Mouse (Mus musculus) kidney, postnatal 36 days (tissue): Measurements from ENCODE around the gene Sult2a7.

Source experiments
- DNase-seq, 2 experiments: peaks; one replicate each; pipeline ENCODE4 v3.0.0; 2021 to 2022; ENCODE audit warnings: mixed read lengths in 2 of 2

Sult2a7 gene

DNA sequence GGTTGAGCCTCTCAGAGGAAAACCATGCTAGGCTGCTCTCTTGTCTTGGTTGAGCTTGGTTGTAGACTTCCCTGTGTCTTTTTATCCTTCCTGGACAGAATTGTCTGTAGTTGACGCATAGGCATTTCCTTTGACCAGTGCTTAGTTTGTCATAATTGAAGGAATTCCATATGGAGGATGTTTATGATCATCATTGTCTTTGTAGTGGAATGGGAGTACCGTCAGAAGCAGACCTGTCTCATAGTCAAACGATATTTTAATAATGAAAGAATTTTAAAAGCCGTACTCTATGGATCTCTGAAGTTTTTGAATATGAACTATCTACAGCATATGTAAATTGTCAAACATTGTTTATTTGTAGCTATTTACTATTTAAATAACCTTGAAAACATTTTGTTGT is at the start of gene Sult2a7:
Gene Sult2a7, minus strand, starts transcription at position 101 of the 400 bp plus-strand sequence.
- no peak for DNase-seq

DNA sequence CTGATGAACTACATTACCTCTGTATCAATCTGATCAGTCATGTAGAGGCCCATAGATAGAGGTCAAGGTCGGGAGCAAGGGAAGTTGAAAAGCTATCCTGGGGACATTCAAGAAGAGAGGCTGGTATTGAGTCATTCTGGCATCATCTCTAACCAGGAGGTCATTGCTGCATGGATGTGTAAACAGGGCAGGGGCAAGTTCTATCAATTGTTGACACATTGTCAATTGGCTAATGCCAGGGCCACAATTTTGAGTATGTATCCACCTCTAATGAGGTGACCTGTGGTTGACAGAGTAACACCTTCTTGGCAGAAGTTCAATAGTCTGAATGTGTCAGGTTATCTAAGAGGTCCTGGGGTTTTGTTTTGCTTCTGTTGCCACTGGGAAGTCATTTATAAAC is 31.2 kb upstream of the Sult2a7 start:
- no peak for DNase-seq

- no peak for DNase-seq
Observed at GRCm38 (mm10) chr7:14522636-14523035, 28.6 kb upstream of the Sult2a7 start.

- DNase-seq, result no peak
Observed at GRCm38 (mm10) chr7:14518301-14518700, 24.3 kb upstream of the Sult2a7 start.

- no peak for DNase-seq
Observed at GRCm38 (mm10) chr7:14492886-14493285, 1.1 kb downstream of the Sult2a7 start.

- no peak for DNase-seq
Observed at GRCm38 (mm10) chr7:14446534-14446933, 47.5 kb downstream of the Sult2a7 start, which contains the start of gene Sult2a8. TSS of gene Sult2a8 (minus strand) at chr7:14446769.

GRCm38 (mm10) chr7:14439581-14439980 is 54.4 kb downstream of the Sult2a7 start:
- no peak for DNase-seq

DNA sequence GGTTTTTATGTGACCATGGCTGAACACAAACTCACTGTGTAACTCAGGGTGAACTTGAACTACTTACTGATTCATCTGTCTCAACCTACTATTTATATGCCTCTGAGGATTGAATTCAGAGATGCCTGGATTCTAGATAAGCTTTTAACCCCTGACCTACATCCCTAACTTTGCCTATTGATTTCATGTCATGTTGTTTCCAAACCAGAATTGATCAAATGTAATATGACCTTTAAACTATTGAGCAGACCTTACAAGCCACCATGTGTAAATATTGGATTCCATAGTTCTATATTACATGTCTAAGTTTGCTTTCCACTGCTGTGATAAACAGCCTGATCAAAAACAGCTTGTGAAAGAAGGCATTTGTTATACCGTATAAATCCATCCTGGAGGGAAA is 55.5 kb downstream of the Sult2a7 start:
- no peak for DNase-seq

DNA sequence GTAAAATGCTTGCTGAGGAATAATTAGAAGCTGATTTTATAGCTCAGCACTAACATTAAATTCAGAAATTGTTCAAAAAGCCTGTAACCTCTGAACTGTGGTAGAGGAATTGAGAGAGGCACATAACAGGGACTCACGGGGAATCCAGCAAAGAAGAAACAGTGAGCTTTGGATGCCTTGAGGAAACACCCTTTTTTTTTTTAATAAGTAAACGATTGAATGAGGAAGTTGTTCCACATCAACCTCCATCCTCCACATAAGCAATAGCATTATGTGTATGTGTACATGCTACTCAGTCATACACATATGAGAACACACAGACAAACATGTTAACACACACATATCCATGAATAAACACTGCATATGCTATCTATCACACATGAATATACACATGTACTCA is 56.0 kb downstream of the Sult2a7 start:
- no peak for DNase-seq
